Mouse (Mus musculus): Measurements from ENCODE around the gene Kdelr1.

Kdelr1 gene

DNA sequence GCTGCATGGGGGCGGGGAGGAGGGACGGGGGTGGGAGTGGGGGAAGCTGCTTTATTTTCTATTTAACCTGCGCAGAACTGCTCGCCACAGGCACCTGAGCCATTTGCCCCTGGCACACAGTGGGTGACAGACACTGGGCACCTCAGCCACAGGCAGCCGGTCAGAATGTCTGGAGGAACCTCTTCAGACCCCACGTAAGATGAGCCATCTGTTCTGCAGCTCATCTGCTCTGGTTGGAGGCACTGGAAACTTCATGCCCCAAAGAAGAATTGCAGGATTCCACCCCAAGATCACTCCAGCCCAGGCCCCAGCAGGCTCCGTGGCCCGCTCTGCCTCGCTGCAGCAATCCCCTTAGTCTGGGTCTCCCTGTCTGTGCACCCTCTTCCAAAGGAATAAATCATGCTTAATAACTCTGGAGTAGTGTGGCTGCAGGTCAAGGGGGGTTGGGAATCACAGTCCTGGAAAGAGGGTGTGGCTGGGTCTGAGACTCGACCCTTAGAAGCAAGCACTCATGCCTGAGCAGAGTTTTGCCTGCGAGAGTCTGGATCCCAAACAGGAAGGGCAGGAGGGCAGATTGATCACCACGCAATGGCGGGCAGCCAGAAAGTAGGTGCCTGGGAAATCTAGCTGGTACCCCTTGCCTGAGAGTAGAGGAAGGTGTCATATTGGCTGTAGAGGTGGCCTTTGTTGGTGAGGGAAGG lies 44.6 kb downstream of the Kdelr1 start:
- no peak for DNase-seq

DNA sequence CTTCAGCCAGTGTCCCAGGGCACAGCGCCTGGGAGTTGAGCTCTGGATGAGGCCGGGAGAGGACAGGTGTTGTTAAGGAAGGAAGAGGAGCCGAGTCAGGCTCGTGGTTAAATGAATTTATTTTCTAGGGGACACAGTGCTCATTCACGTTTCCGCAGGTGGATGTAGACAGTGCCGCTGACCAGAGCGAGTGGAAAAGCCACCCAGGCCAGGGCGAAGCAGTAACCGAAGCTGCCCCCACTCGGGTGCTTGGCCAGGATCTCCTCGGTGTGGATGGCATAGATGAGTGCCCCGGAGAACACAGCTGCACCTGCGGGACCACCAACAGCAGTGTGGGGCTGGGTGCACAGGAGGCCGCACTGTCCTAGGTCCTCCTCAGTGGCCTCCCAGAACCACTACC lies 45.4 kb downstream of the Kdelr1 start:
- DNase-seq: no peak

DNA sequence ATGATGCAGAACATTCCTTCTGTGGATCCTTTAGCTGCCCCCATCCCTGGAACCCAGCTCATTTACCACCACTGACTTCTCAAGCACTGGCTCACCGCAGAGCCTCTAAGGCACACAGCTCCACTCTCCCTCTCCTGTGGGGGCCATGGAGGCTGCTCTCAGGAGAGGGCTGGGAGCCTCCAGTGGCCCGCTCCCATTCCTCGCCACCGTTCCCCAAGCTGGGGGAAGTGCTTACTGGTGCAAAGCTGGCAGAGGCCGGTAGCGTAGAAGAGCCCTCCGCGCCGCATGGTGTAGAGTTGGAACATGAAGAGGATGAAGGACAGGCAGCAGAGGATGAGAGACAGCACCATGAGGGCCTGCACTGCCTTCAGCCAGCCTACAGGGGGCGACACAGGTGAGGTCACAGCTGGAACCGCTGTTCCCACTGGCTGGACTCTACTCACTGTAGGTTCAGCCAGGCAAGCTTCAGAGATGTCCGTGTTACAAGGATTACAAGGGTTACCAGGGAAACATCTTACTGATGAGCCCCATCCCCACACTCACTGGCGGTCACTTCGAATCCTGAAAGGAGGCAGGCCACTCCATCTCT lies 46.6 kb downstream of the Kdelr1 start:
- DNase-seq: peak; percentile 45

DNA sequence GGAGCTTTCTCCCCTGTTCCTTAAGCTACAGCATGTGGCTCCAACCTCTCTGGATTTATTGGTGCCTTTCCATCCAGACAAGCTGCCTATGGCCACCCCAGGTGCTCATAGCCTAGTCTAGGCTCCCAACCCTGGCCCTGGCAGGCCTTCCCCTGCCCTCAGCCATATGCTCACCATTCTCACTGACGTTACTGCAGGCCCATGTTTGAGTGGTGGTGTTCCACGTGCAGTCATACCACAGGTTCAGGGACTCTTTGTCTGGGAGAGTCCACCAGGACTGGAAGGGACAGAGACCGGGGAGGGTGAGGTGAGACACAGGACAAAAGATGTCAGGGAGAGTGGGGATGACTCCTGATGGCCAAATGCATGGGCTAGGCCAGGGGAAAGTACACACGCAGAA lies 47.2 kb downstream of the Kdelr1 start:
- peak; percentile 21 for DNase-seq

DNA sequence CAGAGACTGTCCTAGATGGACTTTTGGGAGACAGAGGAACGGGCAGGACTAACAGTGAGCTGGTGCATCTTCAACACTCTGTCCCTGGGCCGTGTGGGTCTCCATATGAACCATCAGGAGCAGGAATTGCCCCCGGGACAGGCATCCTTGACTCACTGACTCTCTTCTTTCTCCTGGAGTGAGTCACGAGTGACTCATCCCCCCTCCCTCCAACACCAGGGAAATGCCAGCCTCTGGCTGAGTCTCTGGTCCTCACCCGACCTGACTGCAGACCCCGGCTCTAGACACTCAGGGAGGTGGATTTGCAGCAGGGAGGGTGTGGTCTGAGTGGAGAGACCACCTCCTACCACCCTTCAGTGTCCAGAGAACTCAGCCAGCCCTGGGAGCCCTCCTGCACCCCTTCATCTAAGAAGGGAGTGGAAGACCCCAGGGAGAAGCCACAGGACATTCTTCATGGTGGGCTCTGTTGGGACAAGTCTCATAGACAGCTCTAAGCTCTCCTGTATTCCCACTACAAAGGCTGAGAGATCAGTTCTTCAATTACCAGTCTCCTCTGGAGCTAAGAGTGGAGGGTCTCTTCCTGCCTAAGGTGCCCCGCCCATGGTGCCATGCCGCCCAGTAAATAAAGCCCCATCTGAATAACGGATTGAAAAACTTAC lies 48.1 kb downstream of the Kdelr1 start:
- DNase-seq: peak; percentile 45

DNA sequence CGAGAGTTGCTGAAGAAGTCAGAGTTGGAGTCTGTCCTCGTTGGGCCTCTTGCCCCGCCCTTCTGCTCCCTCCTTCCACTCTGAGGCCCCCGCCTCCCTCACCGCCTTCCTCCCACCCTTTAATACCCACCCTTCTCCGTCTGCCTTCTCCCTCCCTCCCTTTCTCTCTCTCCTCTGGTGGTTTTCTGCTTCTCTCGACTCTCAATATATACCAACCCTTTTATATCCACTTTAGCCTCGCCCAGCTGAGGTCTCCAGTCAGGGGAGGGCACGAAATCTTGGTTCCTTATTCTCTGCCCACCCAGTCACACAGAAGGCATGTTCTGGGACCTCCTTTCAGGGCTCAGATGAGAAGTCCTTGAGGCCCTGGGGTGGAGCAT lies 48.7 kb downstream of the Kdelr1 start, which contains the start of gene Emp3:
Emp3 (minus strand) TSS at position 163 of the 380 bp plus-strand sequence.
- DNase-seq: peak; percentile 84

DNA sequence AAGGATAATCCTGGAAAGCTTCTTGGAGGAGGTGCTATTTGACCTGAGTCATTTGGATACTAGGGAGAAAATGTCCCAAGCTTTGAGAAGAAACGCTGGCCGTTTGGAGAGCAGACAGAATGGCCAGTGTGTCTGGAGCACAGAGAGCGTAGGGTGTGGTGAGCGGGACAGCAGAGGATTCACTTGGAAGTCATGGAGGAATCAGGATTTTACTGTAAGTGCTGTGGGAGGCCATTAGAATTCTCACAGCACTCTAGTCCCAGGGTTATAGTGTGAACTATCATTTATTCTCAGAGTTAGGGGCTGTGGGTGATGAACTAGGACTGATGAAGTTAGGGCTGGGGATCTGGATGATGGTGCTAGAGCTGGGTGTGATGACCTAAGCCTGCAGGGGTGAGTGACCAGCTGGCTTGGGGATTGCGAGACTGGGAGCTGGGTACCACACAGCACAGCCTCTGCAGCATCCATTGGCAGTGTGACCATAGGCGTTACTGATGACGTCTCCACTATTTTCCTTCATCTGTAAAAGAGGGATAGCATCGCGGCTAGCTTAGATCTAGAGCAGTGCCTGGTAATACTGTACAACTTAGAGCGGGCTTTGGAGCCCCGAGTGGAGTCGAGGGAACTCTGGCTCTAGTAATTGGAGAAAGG lies 49.5 kb downstream of the Kdelr1 start:
- DNase-seq: no peak

DNA sequence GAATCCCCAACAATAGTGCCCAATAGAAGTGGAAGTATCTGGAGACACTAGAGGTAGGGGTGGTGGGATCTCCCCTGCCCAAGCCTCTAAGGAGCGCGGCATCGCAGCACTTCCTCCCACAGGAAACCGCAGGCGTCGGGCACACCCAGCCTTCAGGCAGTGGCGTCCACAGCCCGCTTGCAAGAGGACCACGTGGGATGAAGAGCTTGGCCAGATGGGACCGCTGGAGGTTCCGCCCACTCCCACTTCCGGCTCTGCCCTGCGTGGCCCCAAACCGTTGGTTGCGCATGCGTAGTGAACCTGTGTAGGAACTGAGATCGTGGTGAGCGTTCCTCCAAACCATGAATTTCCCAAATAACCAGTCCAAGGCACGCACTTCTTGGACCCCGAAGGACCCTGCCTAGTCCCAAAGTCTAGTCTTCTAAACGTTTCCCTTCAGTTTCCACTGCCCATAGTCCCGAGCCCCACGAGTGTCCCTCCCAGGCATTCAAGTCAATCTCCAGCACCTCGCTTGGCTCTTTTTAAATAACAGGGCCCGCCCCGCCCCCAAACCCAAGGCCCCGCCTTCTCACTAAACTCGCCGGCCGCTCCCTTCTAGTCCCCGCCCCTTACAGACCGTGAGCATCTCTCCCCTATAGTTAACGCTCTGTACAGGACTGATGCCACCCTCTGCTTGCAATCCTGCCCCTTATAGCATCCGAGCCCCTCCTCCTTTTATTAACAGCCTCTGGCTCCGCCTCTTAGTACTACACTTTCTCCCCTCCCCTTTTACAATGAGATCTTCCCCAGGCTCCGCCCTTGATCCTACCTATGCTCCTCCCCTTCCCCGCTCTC lies 50.6 kb downstream of the Kdelr1 start:
- DNase-seq: peak; percentile 95

DNA sequence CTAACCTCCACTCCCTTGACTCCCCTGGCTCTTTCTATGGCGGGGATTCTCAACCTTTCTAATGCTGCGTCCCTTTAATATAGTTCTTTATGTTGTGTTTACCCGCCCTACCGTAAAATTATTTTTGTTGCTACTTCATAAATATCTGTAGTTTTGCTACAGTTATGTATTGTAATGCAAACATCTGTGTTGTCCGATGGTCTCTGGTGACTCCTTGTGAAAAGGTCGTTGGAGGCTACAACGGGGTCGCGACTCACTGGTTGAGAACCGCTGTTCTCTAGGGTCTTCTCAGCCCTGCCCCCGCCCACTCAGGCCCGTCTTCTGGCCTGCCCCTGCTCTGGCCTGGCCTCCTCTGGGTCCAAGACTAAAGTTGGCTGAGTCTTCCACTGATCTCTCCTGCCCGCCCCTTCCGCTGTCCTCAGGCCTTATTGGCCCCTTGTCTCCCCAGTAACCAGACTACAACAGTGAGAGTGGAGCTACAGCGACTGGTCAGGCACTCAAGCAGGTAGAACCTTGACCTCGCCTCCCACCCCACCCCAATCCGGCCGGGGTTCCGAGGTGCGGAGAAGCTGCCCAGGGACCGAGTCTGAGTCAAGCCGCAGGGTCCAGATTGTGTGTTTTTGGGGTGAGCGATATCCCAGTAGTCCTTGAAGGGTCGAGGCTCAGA lies 51.3 kb downstream of the Kdelr1 start, which contains the start of gene Ccdc114:
Ccdc114 (plus strand) TSS at position 311 of the 667 bp plus-strand sequence.
- DNase-seq: peak; percentile 58

DNA sequence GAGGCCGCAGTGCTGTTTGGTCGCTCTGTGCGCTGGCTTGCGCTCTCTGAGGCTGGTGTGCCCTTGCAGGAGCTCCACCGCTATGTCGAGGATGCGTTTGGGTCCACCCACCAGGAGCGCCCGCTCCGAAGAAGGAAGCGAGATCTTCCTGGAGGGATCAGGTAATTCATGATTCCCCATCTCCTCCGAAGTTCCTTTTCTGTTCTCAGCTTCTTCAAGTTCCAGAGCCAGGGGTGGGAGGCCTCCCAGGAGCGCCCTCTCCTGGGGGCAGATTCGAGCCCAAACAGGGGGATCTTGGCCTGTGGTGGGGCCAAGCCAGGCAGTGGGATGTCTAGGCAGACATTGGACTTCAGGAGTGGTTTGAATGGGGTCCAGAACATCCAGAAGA lies 51.9 kb downstream of the Kdelr1 start:
- peak; percentile 76 for DNase-seq

DNA sequence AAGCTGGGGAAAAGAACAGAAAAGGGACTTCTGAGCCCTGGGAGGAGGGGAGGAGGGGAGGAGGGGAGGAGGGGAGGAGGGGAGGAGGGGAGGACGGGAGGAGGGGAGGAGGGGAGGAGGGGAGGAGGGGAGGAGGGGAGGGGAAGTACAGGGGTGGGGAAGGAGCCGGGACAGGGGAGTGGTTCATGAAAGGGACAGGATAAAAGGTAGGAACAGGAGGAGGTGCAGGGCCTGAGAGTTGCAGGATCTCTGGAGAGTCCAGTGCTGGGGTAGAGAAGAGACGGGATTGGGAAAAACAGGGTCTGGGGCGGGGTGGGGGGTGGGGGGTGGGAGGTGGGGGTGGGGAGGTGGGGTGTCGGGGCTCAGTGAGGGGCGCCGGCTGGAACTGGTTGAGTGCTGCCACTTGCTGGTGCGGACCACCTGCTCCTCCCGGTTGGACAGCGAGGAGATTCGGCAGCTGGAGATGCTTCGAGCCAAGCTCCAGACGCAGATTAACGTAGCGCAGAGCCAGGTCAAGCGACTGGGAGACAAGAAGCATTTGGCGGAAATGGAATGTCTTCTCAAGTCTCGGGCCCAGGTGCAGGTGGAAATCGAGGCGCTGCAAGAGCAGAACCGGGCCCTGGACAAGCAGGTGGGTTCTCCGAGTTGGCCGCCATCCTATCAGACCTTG lies 56.2 kb downstream of the Kdelr1 start:
- DNase-seq: no peak

DNA sequence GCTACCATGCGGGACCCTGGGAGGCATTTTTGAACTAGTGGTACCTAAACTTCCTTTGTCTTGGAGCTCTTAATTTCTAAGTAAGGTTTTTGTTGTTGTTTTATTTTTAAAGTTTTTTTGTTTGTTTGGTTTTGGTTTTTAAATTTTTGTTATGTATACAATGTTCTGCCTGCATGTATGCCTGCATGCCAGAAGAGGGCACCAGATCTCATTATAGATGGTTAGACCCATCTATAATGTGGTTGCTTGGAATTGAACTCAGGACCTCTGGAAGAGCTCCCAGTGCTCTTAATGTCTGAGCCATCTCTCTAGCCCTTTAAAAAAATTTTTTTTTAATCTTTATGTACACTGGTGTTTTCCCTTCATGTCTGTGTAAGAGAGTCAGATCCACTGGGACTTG lies 57.1 kb downstream of the Kdelr1 start:
- DNase-seq: no peak

Data from thymus, postnatal 14 days (tissue).